In the genomic region with DNA sequence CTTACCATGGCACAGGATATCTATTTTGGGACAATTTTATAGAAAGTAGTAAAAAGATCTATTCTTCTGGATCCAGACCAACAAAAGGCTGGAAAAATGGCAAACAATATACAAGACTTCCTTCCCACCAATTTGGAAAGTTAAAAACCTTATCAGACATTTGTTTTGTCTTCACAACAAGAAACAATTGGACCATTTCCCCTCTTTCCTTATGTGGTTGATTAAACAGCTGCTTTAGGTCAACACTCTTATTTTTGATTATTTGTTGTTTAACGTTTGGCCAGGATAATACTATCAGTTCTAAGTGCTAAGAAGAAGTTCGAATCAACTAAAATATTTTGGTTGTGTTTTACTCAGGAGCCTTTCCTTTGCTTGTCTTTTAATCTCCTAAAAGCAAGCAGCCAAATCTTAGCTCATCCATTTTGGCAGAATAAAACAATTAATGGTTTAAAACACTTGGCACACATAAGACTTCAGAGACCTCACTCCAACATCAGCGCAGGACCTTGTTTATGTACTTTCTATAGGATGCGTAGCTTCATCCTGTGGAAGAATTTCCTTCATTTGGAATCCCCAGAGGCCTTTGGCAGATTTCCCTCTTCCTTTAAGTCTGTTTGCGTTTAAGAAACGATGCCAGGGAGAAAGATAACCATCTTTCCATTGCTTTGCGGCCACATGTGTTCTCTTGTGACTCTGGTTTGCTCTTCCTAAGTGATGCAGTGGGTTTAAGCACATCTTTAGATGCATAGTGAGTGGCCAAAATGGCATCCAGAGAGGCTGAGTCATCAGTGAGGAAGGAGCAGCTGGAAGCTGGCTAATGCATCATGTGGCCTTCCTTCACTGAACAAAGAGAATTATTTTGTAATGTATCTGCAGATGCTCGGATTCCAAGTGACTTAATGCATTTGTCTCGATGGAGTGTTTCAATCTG, we compare ENCODE assay signal across 11 mouse cellular contexts.
A peak's percentile ranks its signal among the peaks of the same experiment; 100 is the strongest.
DNase-seq lines count a peak whose midpoint lies in the region; ATAC-seq and TF ChIP-seq lines count a peak whose summit lies in the region.
"Had no signal": no experiment of that assay in that cellular context is flagged by ENCODE, and none has a peak within 500 bp of the region (broad histone marks: within the 10 kb centered on the region; RNA-seq: fewer than 3 reads in every experiment).

No protein-coding gene starts in this region.

- H3K4me2 ChIP-seq in intestine, embryonic 14.5 days (ENCODE audit: low read length) = no peak overlapping the region
- no peak overlapping the region for H3K4me2 ChIP-seq in intestine, postnatal 0 days (replicated peaks; ENCODE audit: low read depth)
- H3K4me2 ChIP-seq in embryonic facial prominence, embryonic 13.5 days = no peak overlapping the region
- H3K4me2 ChIP-seq in intestine, embryonic 16.5 days (ENCODE audit: low read depth, low read length) = no peak overlapping the region
- H3K4me2 ChIP-seq: hindbrain, embryonic 12.5 days; limb, embryonic 13.5 days had no signal

- peak overlapping the region; percentile 71 for H3K27ac ChIP-seq in intestine, embryonic 14.5 days (ENCODE audit: low read depth)
- no peak overlapping the region for H3K27ac ChIP-seq in intestine, postnatal 0 days (ENCODE audit: low read depth, low read length)
- peak overlapping the region; percentile 65 for H3K27ac ChIP-seq in embryonic facial prominence, embryonic 13.5 days
- peak overlapping the region; percentile 54 for H3K27ac ChIP-seq in intestine, embryonic 16.5 days (ENCODE audit: low read length)
- H3K27ac ChIP-seq: hindbrain, embryonic 12.5 days; limb, embryonic 13.5 days had no signal

- no peak for ATAC-seq in intestine, embryonic 14.5 days (replicated peaks; ENCODE audit: low FRiP score, low TSS enrichment, low read depth)
- no peak for ATAC-seq in intestine, postnatal 0 days
- ATAC-seq in embryonic facial prominence, embryonic 13.5 days (ENCODE audit: insufficient number of reproducible peaks, insufficient read depth, low FRiP score, low TSS enrichment, low read depth) = 0 out of 2 replicates have a peak, but pooled peaks have one; percentile 26
- ATAC-seq in intestine, embryonic 16.5 days = peak; percentile 67
- no peak for ATAC-seq in granulocyte monocyte progenitor cell, adult 5-6 weeks (replicated peaks; ENCODE audit: poor library complexity, severe bottlenecking)

- H3K79me3 ChIP-seq in C2C12 (ENCODE audit: low read depth) = no peaks in the 10 kb centered on the region

- no peaks in the 10 kb centered on the region for H3K36me3 ChIP-seq in intestine, embryonic 14.5 days (ENCODE audit: control insufficient read depth, insufficient read depth, low read length)
- no peaks in the 10 kb centered on the region for H3K36me3 ChIP-seq in intestine, postnatal 0 days (ENCODE audit: control insufficient read depth, insufficient read depth)
- H3K36me3 ChIP-seq in C2C12 (ENCODE audit: control insufficient read depth, insufficient read depth) = no peaks in the 10 kb centered on the region
- H3K36me3 ChIP-seq in embryonic facial prominence, embryonic 13.5 days = no peaks in the 10 kb centered on the region
- H3K36me3 ChIP-seq in intestine, embryonic 16.5 days (ENCODE audit: control insufficient read depth, insufficient read depth, low read length) = no peaks in the 10 kb centered on the region
- H3K36me3 ChIP-seq: hindbrain, embryonic 12.5 days; limb, embryonic 13.5 days had no signal

- H3K4me3 ChIP-seq in intestine, embryonic 14.5 days (ENCODE audit: low read depth, low read length) = no peak overlapping the region
- H3K4me3 ChIP-seq in intestine, postnatal 0 days (ENCODE audit: low read depth, low read length) = no peak overlapping the region
- no peak overlapping the region for H3K4me3 ChIP-seq in C2C12 (ENCODE audit: insufficient read depth, poor library complexity, severe bottlenecking)
- no peak overlapping the region for H3K4me3 ChIP-seq in embryonic facial prominence, embryonic 13.5 days
- H3K4me3 ChIP-seq in intestine, embryonic 16.5 days (ENCODE audit: low read length) = no peak overlapping the region
- H3K4me3 ChIP-seq: hindbrain, embryonic 12.5 days; limb, embryonic 13.5 days had no signal

- H3K79me2 ChIP-seq in C2C12 (ENCODE audit: control insufficient read depth, insufficient read depth) = no peaks in the 10 kb centered on the region

- no peak overlapping the region for H3ac ChIP-seq in C2C12 (ENCODE audit: control insufficient read depth, insufficient read length, low read depth)

- H3K4me1 ChIP-seq in intestine, embryonic 14.5 days (replicated peaks; ENCODE audit: control insufficient read depth, insufficient read depth, low read length) = no peaks in the 10 kb centered on the region; the same call in 1 of the 2 replicates
- 0 out of 2 replicates have a peak, but pooled peaks cover 5% of the 10 kb centered on the region for H3K4me1 ChIP-seq in intestine, postnatal 0 days (replicated peaks; ENCODE audit: control insufficient read depth, insufficient read depth, low read length)
- peaks cover 16% of the 10 kb centered on the region for H3K4me1 ChIP-seq in embryonic facial prominence, embryonic 13.5 days
- H3K4me1 ChIP-seq in intestine, embryonic 16.5 days (ENCODE audit: control insufficient read depth, insufficient read depth, low read length) = peaks cover 9% of the 10 kb centered on the region; the same call in 1 of the 2 replicates
- H3K4me1 ChIP-seq: hindbrain, embryonic 12.5 days; limb, embryonic 13.5 days had no signal

- DNase-seq in intestine, embryonic 14.5 days (ENCODE audit: low spot score) = no peak
- DNase-seq in cerebellum, adult 9-11 months = no peak
- no peak for DNase-seq in frontal cortex, postnatal 14 days (ENCODE audit: low spot score in 2 of 2)
- DNase-seq: cerebellum, postnatal 36 days had no signal

- no peak overlapping the region for H3K9ac ChIP-seq in intestine, embryonic 14.5 days (ENCODE audit: low read length)
- H3K9ac ChIP-seq in intestine, postnatal 0 days (ENCODE audit: low read depth, low read length) = no peak overlapping the region
- no peak overlapping the region for H3K9ac ChIP-seq in embryonic facial prominence, embryonic 13.5 days
- H3K9ac ChIP-seq in intestine, embryonic 16.5 days (ENCODE audit: low read depth, low read length) = no peak overlapping the region
- H3K9ac ChIP-seq: hindbrain, embryonic 12.5 days; limb, embryonic 13.5 days had no signal

- TF ChIP-seq CTCF in intestine, postnatal 0 days (IDR thresholded peaks at IDR 0.05; ENCODE audit: low read depth) = no peak
- no peak for TF ChIP-seq CTCF in C2C12 (IDR thresholded peaks at IDR 0.05; ENCODE audit: control insufficient read depth, insufficient read depth, insufficient read length)

- WGBS in intestine, embryonic 14.5 days = 51% methylated on average over 9 of the region's 9 CpGs
- WGBS in intestine, postnatal 0 days = 45% methylated on average over 9 of the region's 9 CpGs
- WGBS in embryonic facial prominence, embryonic 13.5 days = 35% methylated on average over 9 of the region's 9 CpGs
- 44% methylated on average over 9 of the region's 9 CpGs for WGBS in intestine, embryonic 16.5 days

- H3K9me3 ChIP-seq in intestine, embryonic 14.5 days (ENCODE audit: control insufficient read depth, low read length) = no peaks in the 10 kb centered on the region
- H3K9me3 ChIP-seq in intestine, postnatal 0 days (ENCODE audit: control insufficient read depth) = no peaks in the 10 kb centered on the region
- no peaks in the 10 kb centered on the region for H3K9me3 ChIP-seq in embryonic facial prominence, embryonic 13.5 days
- no peaks in the 10 kb centered on the region for H3K9me3 ChIP-seq in intestine, embryonic 16.5 days (ENCODE audit: control insufficient read depth, low read length)
- H3K9me3 ChIP-seq: hindbrain, embryonic 12.5 days; limb, embryonic 13.5 days had no signal

- H3K27me3 ChIP-seq in intestine, embryonic 14.5 days (replicated peaks; ENCODE audit: control insufficient read depth, insufficient read depth, low read length) = no peaks in the 10 kb centered on the region
- no peaks in the 10 kb centered on the region for H3K27me3 ChIP-seq in intestine, postnatal 0 days (replicated peaks; ENCODE audit: control insufficient read depth, insufficient read depth, low read length)
- H3K27me3 ChIP-seq in C2C12 (ENCODE audit: control insufficient read depth, insufficient read depth, insufficient read length) = no peaks in the 10 kb centered on the region
- no peaks in the 10 kb centered on the region for H3K27me3 ChIP-seq in embryonic facial prominence, embryonic 13.5 days
- H3K27me3 ChIP-seq in intestine, embryonic 16.5 days (replicated peaks; ENCODE audit: control insufficient read depth, insufficient read depth, low read length) = no peaks in the 10 kb centered on the region
- H3K27me3 ChIP-seq: hindbrain, embryonic 12.5 days; limb, embryonic 13.5 days had no signal

TF ChIP-seq in C2C12, 6 proteins besides CTCF, POLR2A, EP300 and RAD21:
- TF ChIP-seq USF1 (IDR thresholded peaks at IDR 0.05; ENCODE audit: low read depth) (peak; percentile 91), MYOD1 (IDR thresholded peaks at IDR 0.05; ENCODE audit: control insufficient read depth, insufficient read length, low read depth) (peak; percentile 97), MAX (IDR thresholded peaks at IDR 0.05) (peak; percentile 79), CEBPB (IDR thresholded peaks at IDR 0.05; ENCODE audit: low read depth) (peak; percentile 46), FOSL1 (IDR thresholded peaks at IDR 0.05; ENCODE audit: insufficient read depth, low read length, poor library complexity, severe bottlenecking) (peak; percentile 96), MYOG (IDR thresholded peaks at IDR 0.05; ENCODE audit: control insufficient read depth, extremely low read depth, insufficient read length) (no peak)

Comparison
In these comparisons a context has a peak if more than half of its experiments do, and no peak if none do; other contexts are left out.
1. ATAC-seq: peak in embryonic facial prominence, embryonic 13.5 days (single experiment) and intestine, embryonic 16.5 days (single experiment); none in intestine, embryonic 14.5 days (single experiment), intestine, postnatal 0 days (single experiment) and granulocyte monocyte progenitor cell, adult 5-6 weeks (single experiment).